Mouse (Mus musculus): ENCODE measurements at regions not wholly inside any gene's neighbourhood (a gene's known extent, or its start where the extent isn't known, plus 50 kb on each side); places are given as distances from the start of the nearest gene placed in this dataset.

GRCm38 (mm10) chr8:12214205-12215019, 64.2 kb upstream of the A230072I06Rik start:
- no peak for TF ChIP-seq CTCF (IDR thresholded peaks at IDR 0.05; ENCODE audit: control insufficient read depth, insufficient read depth, insufficient read length)
- no peak for TF ChIP-seq USF1 (IDR thresholded peaks at IDR 0.05; ENCODE audit: low read depth)
- no peak for TF ChIP-seq CEBPB (IDR thresholded peaks at IDR 0.05; ENCODE audit: low read depth)
- TF ChIP-seq MYOG (IDR thresholded peaks at IDR 0.05; ENCODE audit: control insufficient read depth, extremely low read depth, insufficient read length) = no peak
- TF ChIP-seq MAX (IDR thresholded peaks at IDR 0.05) = no peak
